Mouse (Mus musculus): ENCODE data around the gene Gtf3c1.

DNA sequence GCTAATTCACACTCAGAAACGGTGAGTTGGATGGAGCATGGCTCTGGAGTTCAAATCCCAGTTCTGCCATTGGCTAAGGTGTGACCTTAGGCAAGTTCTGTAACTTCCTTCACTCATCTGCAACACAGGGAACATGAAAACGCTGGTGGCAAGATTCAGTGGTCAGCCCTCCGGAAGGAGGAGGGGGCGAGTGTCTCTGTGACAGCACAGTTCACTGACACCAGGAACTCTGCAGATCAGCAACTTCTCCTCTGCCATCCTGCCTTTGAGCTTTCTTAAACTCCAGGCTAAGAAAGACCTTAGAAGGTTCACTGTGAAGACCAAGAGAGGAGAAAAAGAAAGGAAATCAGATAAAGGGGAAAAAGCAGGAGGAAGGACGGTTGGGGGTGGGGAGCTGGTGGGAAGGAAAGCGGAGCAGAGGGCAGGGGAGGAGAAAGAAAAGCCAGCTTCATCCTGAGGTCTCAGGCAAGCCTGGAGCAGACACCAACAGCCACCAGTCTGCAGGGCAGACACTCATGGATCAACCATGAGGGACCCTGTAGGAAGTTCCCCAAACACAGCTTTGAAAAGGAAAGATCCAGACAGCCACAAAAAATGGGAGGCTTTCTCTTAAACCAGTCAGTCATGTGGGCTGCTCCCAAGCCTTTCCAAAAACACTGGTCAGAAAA lies 106.8 kb downstream of the Gtf3c1 start:
- TF ChIP-seq CTCF (IDR thresholded peaks at IDR 0.05; ENCODE audit: low read depth, low read length) (no peak), POLR2AphosphoS5 (IDR thresholded peaks at IDR 0.05; ENCODE audit: insufficient replicate concordance, low read depth, low read length) (no peak), GATA1 (IDR thresholded peaks at IDR 0.05; ENCODE audit: borderline replicate concordance, low read length) (no peak)

Measured in G1E (cell line).